Mouse (Mus musculus) CH12.LX (cell line): ENCODE results near the gene Brsk1. TPM values are rescaled to one million over a fixed set of nuclear protein-coding genes. Genes with fewer than 3 reads are reported as not detected.

Source experiments
- DNase-seq: peaks from one replicate; pipeline ENCODE4 v3.0.0-alpha.2; 2013; ENCODE audit errors: extremely low read depth
- H3K27ac ChIP-seq: 2 replicates; pipeline ENCODE4 v1.5.1; 2012; ENCODE audit warnings: low read depth, mild to moderate bottlenecking, control low read depth, moderate library complexity; ENCODE audit not compliant: insufficient read depth
- H3K27me3 ChIP-seq: replicated peaks from 2 replicates; pipeline ENCODE3; 2012; ENCODE audit warnings: inconsistent platforms
- H3K36me3 ChIP-seq, 2 experiments: replicated peaks in 1 of 2; 2 replicates each; pipeline versions ENCODE3 to v1.6.1; 2012; ENCODE audit warnings: inconsistent platforms in 1 of 2, low read length in 1 of 2, mild to moderate bottlenecking in 1 of 2, mixed read lengths in 1 of 2, moderate library complexity in 1 of 2; ENCODE audit not compliant: control insufficient read depth in 1 of 2, insufficient read depth in 1 of 2
- H3K4me1 ChIP-seq, 2 experiments: 2 replicates each; pipeline ENCODE4 v1.6.1; 2012; ENCODE audit warnings: inconsistent platforms in 1 of 2, moderate library complexity in 1 of 2; ENCODE audit not compliant: insufficient read depth in 2 of 2, control insufficient read depth in 1 of 2
- H3K4me2 ChIP-seq: 2 replicates; pipeline ENCODE4 v1.6.1; 2012; ENCODE audit warnings: low read depth, mild to moderate bottlenecking, control low read depth; ENCODE audit not compliant: poor library complexity, insufficient read depth, severe bottlenecking
- H3K4me3 ChIP-seq, 3 experiments: fragments of 150-350 bp in 1 of 3; sonication (generic) in 1 of 3; replicated peaks in 1 of 3; 2 replicates each; pipeline versions ENCODE3 to v1.5.1; 2011 to 2012; ENCODE audit warnings: low read depth in 2 of 3, low read length in 2 of 3, mild to moderate bottlenecking in 2 of 3, moderate library complexity in 2 of 3, control low read depth in 1 of 3, improper control_type of control experiment in 1 of 3, inconsistent platforms in 1 of 3, mixed read lengths in 1 of 3; ENCODE audit not compliant: poor library complexity in 1 of 3
- H3K79me2 ChIP-seq: replicated peaks from 2 replicates; pipeline ENCODE4 v1.6.1; 2012; ENCODE audit warnings: mild to moderate bottlenecking, moderate library complexity; ENCODE audit not compliant: control insufficient read depth, poor library complexity, insufficient read depth, severe bottlenecking; ENCODE audit errors: extremely low read depth
- H3K9ac ChIP-seq: 2 replicates; pipeline ENCODE4 v1.6.1; 2012; ENCODE audit warnings: low read depth, mild to moderate bottlenecking, control low read depth, moderate library complexity; ENCODE audit not compliant: insufficient read depth
- H3K9me3 ChIP-seq: replicated peaks from 2 replicates; pipeline ENCODE3; 2012; ENCODE audit warnings: low read length, inconsistent platforms, mixed read lengths
- BHLHE40 ChIP-seq: IDR thresholded peaks from 2 replicates; pipeline ENCODE4 v1.6.1; 2011; ENCODE audit warnings: mild to moderate bottlenecking, low read depth, low read length, improper control_type of control experiment
- CTCF ChIP-seq, 2 experiments: IDR thresholded peaks in 1 of 2; conservative IDR thresholded peaks in 1 of 2; 2 replicates each; pipeline ENCODE4 v1.5.1; 2011 to 2012; ENCODE audit warnings: low read depth in 2 of 2, low read length in 2 of 2, improper control_type of control experiment in 1 of 2, inconsistent platforms in 1 of 2, mild to moderate bottlenecking in 1 of 2, moderate library complexity in 1 of 2
- EP300 ChIP-seq: IDR thresholded peaks from 2 replicates; pipeline ENCODE4 v1.6.1; 2011; ENCODE audit warnings: low read length, improper control_type of control experiment
- GABPA ChIP-seq: IDR thresholded peaks from 2 replicates; pipeline ENCODE4 v1.6.1; 2012; ENCODE audit warnings: low read depth, low read length, improper control_type of control experiment, inconsistent platforms; ENCODE audit not compliant: insufficient replicate concordance
- IRF4 ChIP-seq: IDR thresholded peaks from 2 replicates; pipeline ENCODE4 v1.6.1; 2014; ENCODE audit warnings: low read depth, mild to moderate bottlenecking, inconsistent platforms, low read length, improper control_type of control experiment
- JUN ChIP-seq: IDR thresholded peaks from 2 replicates; pipeline ENCODE4 v1.6.1; 2011; ENCODE audit warnings: low read depth, mild to moderate bottlenecking, low read length, improper control_type of control experiment, moderate library complexity; ENCODE audit not compliant: insufficient read depth
- KAT2A ChIP-seq: IDR thresholded peaks from 2 replicates; pipeline ENCODE4 v1.6.1; 2012; ENCODE audit warnings: low read length, improper control_type of control experiment, inconsistent platforms; ENCODE audit not compliant: insufficient replicate concordance
- MXI1 ChIP-seq: IDR thresholded peaks from 2 replicates; pipeline ENCODE4 v1.6.1; 2011; ENCODE audit warnings: mild to moderate bottlenecking, low read depth, low read length, improper control_type of control experiment
- NRF1 ChIP-seq: IDR thresholded peaks from 2 replicates; pipeline ENCODE4 v1.6.1; 2014; ENCODE audit warnings: low read depth, mild to moderate bottlenecking, inconsistent platforms, low read length, improper control_type of control experiment, moderate library complexity
- PAX5 ChIP-seq: IDR thresholded peaks from 2 replicates; pipeline ENCODE4 v1.6.1; 2012; ENCODE audit warnings: low read length, inconsistent platforms, mixed read lengths
- POLR2A ChIP-seq: IDR thresholded peaks from 2 replicates; pipeline ENCODE4 v1.6.1; 2011; ENCODE audit warnings: low read depth, mild to moderate bottlenecking, improper control_type of control experiment, low read length
- RAD21 ChIP-seq: IDR thresholded peaks from 2 replicates; pipeline ENCODE4 v1.6.1; 2011; ENCODE audit warnings: low read depth, mild to moderate bottlenecking, low read length, improper control_type of control experiment, moderate library complexity
- SIN3A ChIP-seq: IDR thresholded peaks from 2 replicates; pipeline ENCODE4 v1.6.1; 2012; ENCODE audit warnings: low read length, improper control_type of control experiment, inconsistent platforms
- SMC3 ChIP-seq: IDR thresholded peaks from 2 replicates; pipeline ENCODE4 v1.6.1; 2011; ENCODE audit warnings: low read depth, low read length, improper control_type of control experiment
- TBP ChIP-seq: conservative IDR thresholded peaks from 2 replicates; pipeline ENCODE4 v1.6.1; 2011; ENCODE audit warnings: low read depth, low read length, improper control_type of control experiment
- USF2 ChIP-seq: conservative IDR thresholded peaks from 2 replicates; pipeline ENCODE4 v1.6.1; 2011; ENCODE audit warnings: low read depth, low read length, improper control_type of control experiment
- ZNF384 ChIP-seq: IDR thresholded peaks from 2 replicates; pipeline ENCODE4 v1.6.1; 2012; ENCODE audit warnings: low read depth, low read length, improper control_type of control experiment, inconsistent platforms
- dilution Hi-C: fragments of 300-500 bp; cut with MboI; formaldehyde crosslinking; loops from 2 replicates; pipeline ENCODE4 v1.14.3; 2020; ENCODE audit warnings: low sequenced_read_pairs; ENCODE audit not compliant: extremely low pct_unique_long_range_greater_than_20kb, extremely low pct_ligation_motif_present
- in situ Hi-C: fragments of 300-500 bp; cut with MboI; formaldehyde crosslinking; loops from 3 replicates; pipeline ENCODE4 v1.14.3; 2019; ENCODE audit warnings: low sequenced_read_pairs, low pct_ligation_motif_present, low pct_unique_long_range_greater_than_20kb, mixed read lengths
- polyA plus RNA-seq: library from polyadenylated mRNA; unstranded; fragments of >175 nt; gene quantifications from 2 replicates; pipeline ENCODE4 v1.2.1, GENCODE M21; 2012; ENCODE audit warnings: low read depth; ENCODE audit not compliant: insufficient read length
- total RNA-seq, 2 experiments: library from RNA; depleted of rRNA; stranded (reverse); fragments of 300-350 nt in 1 of 2; fragments of >200 nt in 1 of 2; gene quantifications; 2 replicates each; pipeline ENCODE4 v1.2.3; 2012 to 2014

The Brsk1 gene
- total and polyA plus RNA-seq, 3 experiments, result 0.25 TPM; not detected in 2

GRCm38 (mm10) chr7:4655393-4655792, 35.0 kb upstream of the Brsk1 start:
- peaks cover 72% of the 10 kb centered on the region for H3K79me2 ChIP-seq
- H3K4me1 ChIP-seq, result peaks cover 19 to 63% of the 10 kb centered on the region in 2 experiments
- no peaks in the 10 kb centered on the region for H3K27me3 ChIP-seq
- H3K9ac ChIP-seq, result no peak overlapping the region
- in situ Hi-C loops, result no loop called here
- no peak for TF ChIP-seq BHLHE40
- TF ChIP-seq MXI1, result peak; percentile 40; the same call in 1 of the 2 replicates
- TF ChIP-seq TBP, result no peak
- TF ChIP-seq NRF1, result no peak
- TF ChIP-seq PAX5, result no peak
- no peak for TF ChIP-seq IRF4
- no peak for TF ChIP-seq RAD21
- TF ChIP-seq POLR2A, result no peak
- no peak overlapping the region for H3K4me3 ChIP-seq
- H3K4me2 ChIP-seq, result peak overlapping the region; percentile 90
- dilution Hi-C loops, result no loop called here
- peaks cover 11 to 31% of the 10 kb centered on the region in 2 experiments for H3K36me3 ChIP-seq
- H3K9me3 ChIP-seq, result no peaks in the 10 kb centered on the region
- no peak for DNase-seq
- peak overlapping the region; percentile 4; the same call in 1 of the 2 replicates for H3K27ac ChIP-seq

DNA sequence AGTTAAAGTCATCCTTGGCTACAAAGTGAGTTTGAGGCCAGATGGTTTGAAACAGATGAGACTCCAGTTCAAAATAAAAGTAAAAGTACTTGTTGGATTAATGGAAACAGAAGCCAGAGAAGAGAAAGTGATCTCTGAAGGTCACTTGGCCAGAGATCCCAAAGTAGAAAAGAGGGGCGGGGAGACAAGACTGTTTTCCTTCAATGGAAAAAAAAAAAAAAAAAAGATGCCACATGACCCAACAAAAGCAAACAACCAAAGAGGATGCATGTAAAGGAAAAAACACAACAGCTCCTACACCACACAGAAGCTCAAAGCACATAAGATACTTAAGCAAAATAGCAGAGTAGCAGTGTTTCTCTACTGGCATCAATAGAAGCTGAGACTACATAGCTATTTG, 34.5 kb upstream of the Brsk1 start:
- dilution Hi-C loops, result no loop called here
- Histone ChIP-seq H3K4me1 (peaks cover 16 to 67% of the 10 kb centered on the region in 2 experiments), H3K36me3 (peaks cover 8 to 36% of the 10 kb centered on the region in 2 experiments), H3K9ac (0 out of 2 replicates have a peak overlapping the region, but pooled peaks have one; percentile 98), H3K9me3 (no peaks in the 10 kb centered on the region), H3K79me2 (peaks cover 72% of the 10 kb centered on the region), H3K27ac (no peak overlapping the region), H3K4me3 (peak overlapping the region in 1 of 3 experiments; percentile 25), H3K27me3 (no peaks in the 10 kb centered on the region), H3K4me2 (peak overlapping the region; percentile 90)
- in situ Hi-C loops, result no loop called here
- TF ChIP-seq EP300 (peak; percentile 13; the same call in 1 of the 2 replicates), KAT2A (no peak), ZNF384 (peak; percentile 86)
- no peak for DNase-seq

DNA sequence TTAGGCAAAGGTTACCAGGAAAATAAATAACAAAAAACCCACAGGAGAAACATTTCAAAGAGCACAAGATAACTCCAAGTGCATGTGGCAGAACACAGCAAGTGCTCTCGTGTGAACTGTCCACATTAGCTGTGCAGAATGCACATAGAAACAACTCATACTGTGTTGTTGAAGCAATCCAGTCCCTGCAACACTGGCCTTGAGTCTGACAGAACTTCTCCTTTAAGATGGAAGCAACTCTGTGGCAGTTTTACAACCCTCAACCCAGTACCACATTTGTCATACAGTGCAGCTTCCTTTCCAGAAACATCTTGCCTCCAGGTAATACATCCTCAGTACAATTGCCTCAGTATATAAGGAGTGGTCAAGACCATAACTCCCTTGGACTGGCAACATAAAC, 33.6 kb upstream of the Brsk1 start:
- no peak for TF ChIP-seq USF2
- TF ChIP-seq SIN3A, result no peak
- no peak for TF ChIP-seq GABPA
- TF ChIP-seq SMC3, result no peak
- TF ChIP-seq CTCF (conservative IDR thresholded peaks at IDR 0.05 in 1 of 2, IDR thresholded peaks at IDR 0.05 in 1 of 2; ENCODE audit: low read depth in 2 of 2, low read length in 2 of 2), result no peak
- no peak for TF ChIP-seq JUN
- H3K9me3 ChIP-seq, result no peaks in the 10 kb centered on the region
- H3K4me3 ChIP-seq, result peak overlapping the region; percentile 80 to 94 (median 93)
- in situ Hi-C loops, result no loop called here
- peak overlapping the region; percentile 98; the same call in 1 of the 2 replicates for H3K9ac ChIP-seq
- peak overlapping the region; percentile 4; the same call in 1 of the 2 replicates for H3K27ac ChIP-seq
- H3K27me3 ChIP-seq, result no peaks in the 10 kb centered on the region
- dilution Hi-C loops, result no loop called here
- peaks cover 5 to 37% of the 10 kb centered on the region in 2 experiments for H3K36me3 ChIP-seq
- peaks cover 11 to 65% of the 10 kb centered on the region in 2 experiments for H3K4me1 ChIP-seq
- no peak for DNase-seq
- peak overlapping the region; percentile 90 for H3K4me2 ChIP-seq
- peaks cover 63% of the 10 kb centered on the region for H3K79me2 ChIP-seq
